Mouse (Mus musculus): Measurements from ENCODE around the gene Slc35a5.

Slc35a5 gene

DNA sequence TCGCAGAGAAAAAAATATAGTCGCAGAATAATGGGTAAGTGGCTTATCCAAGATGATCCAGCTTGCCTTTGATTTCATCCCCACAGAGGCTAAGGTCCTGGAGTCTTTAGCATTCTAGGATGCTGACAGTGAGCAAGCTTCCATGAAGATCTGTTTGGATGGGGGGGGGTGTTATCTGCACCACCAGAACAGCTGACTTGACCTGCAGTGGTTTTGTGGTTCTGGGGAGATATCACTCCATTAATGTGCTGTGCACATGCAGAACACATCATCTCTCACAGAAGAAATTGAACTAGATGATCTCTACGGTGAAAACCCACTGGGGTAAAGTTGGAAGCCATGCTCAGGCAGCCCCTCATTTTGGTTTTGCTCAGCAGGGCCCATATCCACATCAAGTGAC is 41.3 kb downstream of the Slc35a5 start:
- no peak for DNase-seq (ENCODE audit: low read depth, low spot score)

- DNase-seq (ENCODE audit: low read depth, low spot score), result no peak
Observed at GRCm38 (mm10) chr16:45110498-45110897, 48.0 kb downstream of the Slc35a5 start.

- no peak for DNase-seq (ENCODE audit: low read depth, low spot score)
Observed at GRCm38 (mm10) chr16:45108203-45108878, 50.2 kb downstream of the Slc35a5 start.

DNA sequence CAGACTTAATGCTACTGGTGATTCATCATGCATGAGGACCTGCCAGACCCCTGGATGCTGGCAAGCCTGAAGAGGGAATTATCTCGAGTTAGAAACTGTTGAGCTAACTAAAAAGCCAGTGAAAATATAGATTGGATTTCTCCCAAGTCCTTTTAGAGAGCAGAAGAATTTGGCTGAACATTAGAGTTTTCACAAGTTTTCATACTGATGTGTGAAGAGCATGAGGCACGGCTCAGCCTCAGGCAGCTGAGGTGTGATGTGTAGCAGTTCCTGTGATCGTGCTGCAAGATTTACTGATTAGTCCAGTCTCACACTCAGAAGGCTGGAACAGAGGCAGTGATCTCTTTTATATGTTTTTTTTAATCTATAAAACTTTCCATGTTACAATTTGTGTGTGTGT is 53.5 kb downstream of the Slc35a5 start:
- DNase-seq (ENCODE audit: low read depth, low spot score), result no peak

DNA sequence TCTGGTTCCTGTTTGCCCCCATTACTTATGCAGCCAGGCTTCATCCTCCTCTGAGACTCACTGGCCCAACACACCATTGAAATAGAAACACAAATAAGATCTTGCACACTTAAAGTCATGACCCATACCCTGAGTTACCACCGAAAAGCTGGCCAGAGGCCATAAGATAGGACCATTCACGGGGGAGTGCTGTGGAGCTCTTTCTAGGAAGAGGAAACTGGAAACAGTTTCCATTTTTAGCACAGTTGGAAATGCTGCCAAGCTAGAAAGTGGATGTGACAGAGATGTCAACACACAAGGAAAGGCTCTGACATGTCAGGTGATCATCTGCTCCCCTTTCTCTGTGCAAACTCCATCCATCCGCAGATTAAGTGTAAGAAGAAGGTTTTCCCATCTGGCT is 57.6 kb downstream of the Slc35a5 start:
- no peak for DNase-seq (ENCODE audit: low read depth, low spot score)

GRCm38 (mm10) chr16:45098886-45099210 is 59.7 kb downstream of the Slc35a5 start:
- no peak for DNase-seq (ENCODE audit: low read depth, low spot score)

GRCm38 (mm10) chr16:45098186-45098885 is 60.2 kb downstream of the Slc35a5 start:
- DNase-seq (ENCODE audit: low read depth, low spot score), result no peak

DNA sequence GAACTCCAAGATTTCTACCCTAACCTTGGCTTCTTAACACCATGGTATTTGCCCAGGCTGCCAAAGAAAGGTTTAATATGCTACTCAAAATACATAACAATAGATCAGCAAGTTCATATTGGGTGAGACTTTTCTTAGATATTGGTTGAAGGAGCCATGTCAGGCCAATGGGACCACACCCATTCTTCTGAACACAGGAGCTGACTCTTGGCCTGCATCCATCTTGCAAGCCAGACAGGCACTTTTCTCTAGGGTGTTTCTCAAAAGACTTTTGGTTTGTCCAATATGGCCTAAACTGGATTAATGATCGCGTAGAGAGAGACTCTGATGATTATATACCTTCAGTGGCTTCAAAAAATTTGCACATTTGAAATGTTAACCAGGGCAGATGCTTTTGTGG is 61.0 kb downstream of the Slc35a5 start:
- DNase-seq (ENCODE audit: low read depth, low spot score), result no peak

GRCm38 (mm10) chr16:45095561-45096482 is 62.7 kb downstream of the Slc35a5 start:
- no peak for DNase-seq (ENCODE audit: low read depth, low spot score)

GRCm38 (mm10) chr16:45095030-45095429 is 63.5 kb downstream of the Slc35a5 start:
- no peak for DNase-seq (ENCODE audit: low read depth, low spot score)

GRCm38 (mm10) chr16:45094136-45094756 is 64.3 kb downstream of the Slc35a5 start:
- peak; percentile 8 for DNase-seq (ENCODE audit: low read depth, low spot score)

DNA sequence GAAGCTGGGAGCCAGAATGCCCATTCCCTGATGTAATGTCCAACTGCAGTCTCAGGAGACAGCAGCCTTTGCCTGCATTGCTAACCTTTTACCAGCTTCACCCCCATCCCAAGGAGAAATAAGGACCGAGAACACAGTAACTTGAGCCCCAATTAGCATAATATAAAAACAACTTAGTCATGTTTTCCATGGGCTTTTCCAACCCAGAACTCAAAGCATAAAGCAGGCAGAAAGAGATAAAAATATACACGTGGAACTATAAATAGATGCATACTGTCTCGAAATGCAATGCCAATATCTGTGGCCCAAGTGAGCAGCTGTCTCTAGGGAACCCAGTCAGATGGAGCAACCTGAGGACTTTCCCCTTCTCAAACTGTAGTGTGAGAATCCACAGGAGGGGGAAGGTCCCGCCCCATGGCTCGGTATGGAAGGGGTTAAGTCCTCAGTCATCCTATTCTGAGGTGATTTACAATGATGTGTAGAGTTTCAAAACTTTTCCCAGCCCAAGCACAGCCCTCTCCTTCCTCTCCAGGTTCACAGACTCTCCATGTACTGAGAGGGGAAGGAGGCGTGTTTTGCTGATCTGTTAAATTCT is 65.3 kb downstream of the Slc35a5 start, which contains the start of gene Ccdc80:
Gene Ccdc80 (plus strand): TSS at position 266 of the 595 bp plus-strand sequence.
- DNase-seq (ENCODE audit: low read depth, low spot score), result no peak

GRCm38 (mm10) chr16:45090005-45090404 is 68.5 kb downstream of the Slc35a5 start:
- peak; percentile 73 for DNase-seq (ENCODE audit: low read depth, low spot score)

Data from A20 (cell line).